Mouse (Mus musculus): ENCODE measurements around the gene Sympk.
"Not testable (repeated sequence)": the region's sequence is repeated elsewhere in the genome, so short reads cannot be mapped to it uniquely, and the experiment has no call there.

The Sympk gene

GRCm38 (mm10) chr7:19052345-19053135 lies 28.4 kb downstream of the Sympk start:
- no peak for DNase-seq (ENCODE audit: low read depth, low spot score)

GRCm38 (mm10) chr7:19053136-19053532 lies 29.0 kb downstream of the Sympk start:
- no peak for DNase-seq (ENCODE audit: low read depth, low spot score)

DNA sequence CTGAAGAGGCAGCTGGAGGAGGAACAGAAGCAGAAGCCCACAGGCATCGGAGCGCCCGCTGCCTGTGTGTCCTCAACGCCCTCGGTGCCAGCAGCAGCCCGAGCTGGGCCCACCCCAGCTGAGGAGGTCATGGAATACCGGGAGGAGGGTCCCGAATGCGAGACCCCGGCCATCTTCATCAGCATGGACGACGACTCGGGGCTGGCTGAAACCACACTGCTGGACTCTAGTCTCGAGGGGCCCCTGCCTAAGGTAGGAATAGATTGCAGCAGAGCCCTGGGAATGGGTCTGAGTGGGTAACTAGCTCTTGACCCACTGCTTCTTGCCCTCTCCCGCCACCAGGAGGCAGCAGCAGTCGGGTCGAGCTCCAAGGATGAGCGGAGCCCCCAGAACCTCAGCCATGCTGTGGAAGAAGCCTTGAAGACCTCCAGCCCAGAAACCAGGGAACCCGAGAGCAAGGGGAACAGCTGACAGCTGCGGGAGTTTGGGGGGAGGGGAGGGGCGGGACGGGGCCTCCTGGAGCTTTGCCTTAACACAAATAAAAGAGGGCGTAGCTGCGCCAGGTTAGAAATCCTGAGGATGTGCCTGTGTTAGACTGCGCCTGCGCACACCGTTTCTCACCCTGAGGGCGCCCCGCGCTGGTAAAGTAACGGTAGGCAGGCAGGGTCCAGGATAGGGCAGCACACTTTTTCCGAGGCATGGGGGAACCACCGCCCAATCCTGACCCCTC lies 30.0 kb downstream of the Sympk start, which contains the start of gene Rsph6a:
Gene Rsph6a (plus strand): TSS at position 644 of the 730 bp plus-strand sequence.
- no peak for DNase-seq (ENCODE audit: low read depth, low spot score)

GRCm38 (mm10) chr7:19054777-19055076 lies 30.6 kb downstream of the Sympk start:
- DNase-seq (ENCODE audit: low read depth, low spot score) = no peak

DNA sequence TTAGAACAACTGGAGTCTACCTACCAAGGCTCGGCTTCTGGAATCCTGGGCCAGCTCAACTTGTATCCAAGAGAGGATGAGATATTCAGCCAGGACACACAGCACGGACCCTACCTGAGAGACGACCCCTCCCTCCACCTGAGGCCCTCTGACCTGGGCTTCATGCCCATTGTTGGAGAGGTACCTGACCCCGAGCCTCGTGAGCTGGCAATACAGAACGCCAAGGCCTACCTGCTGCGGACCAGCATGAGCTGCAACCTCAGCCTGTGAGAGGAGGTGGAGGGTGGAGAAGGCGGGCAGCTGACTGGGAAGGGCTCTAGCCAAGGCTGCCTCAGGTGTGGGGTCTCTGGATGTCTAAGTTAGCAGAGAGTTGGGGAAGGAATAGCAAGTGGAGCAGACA lies 30.9 kb downstream of the Sympk start:
- DNase-seq (ENCODE audit: low read depth, low spot score) = no peak

DNA sequence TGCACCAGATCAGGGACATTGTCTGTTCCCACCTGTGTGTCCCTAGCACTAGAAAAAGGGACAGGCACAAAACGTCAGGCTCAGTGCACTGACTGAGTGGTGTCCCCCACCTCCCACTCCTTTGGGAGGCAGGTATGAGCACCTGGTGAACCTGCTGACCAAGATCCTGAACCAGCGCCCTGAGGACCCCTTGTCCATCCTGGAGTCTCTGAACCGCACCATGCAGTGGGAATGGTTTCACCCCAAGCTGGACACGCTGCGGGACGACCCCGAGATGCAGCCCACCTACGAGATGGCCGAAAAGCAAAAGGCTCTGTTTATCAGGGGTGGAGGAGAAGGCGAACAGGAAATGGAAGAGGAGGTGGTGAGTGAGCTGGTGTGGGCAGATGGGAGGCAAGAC lies 33.2 kb downstream of the Sympk start:
- DNase-seq (ENCODE audit: low read depth, low spot score) = no peak

DNA sequence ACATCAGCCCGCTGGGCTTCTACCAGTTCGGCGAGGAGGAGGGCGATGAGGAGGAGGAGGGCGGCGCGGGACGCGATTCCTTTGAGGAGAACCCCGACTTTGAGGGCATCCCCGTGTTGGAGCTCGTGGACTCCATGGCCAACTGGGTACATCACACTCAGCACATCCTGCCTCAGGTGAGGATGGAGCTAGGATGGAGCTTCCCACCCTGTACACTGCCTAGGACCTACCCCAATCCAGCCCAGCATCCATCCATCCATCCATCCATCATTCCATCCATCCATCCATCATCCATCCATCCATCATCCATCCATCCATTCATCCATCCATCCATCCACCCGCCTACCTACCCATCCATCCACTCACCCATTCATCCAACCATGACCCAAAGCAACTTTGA lies 41.7 kb downstream of the Sympk start:
- DNase-seq (ENCODE audit: low read depth, low spot score) = no peak

GRCm38 (mm10) chr7:19067063-19067462 lies 42.9 kb downstream of the Sympk start:
- no peak for DNase-seq (ENCODE audit: low read depth, low spot score)

DNA sequence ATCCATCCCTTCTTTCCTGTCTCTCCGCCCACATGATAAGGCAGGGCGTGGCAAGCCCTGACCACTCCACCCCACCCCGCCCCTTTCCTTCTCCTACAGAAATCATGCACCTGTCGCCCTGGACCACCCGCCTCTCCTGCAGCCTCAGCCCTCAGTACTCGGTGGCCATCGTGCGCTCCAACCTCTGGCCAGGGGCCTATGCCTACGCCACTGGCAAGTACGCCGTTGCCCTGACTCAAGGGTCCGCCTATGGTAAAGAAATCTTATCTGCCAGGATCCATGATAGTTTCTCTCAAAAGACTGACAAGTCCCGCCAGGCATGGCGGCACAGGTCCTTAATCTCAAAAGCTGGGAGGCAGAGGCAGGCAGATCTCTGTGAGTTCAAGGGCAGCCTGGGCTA lies 43.8 kb downstream of the Sympk start:
- DNase-seq (ENCODE audit: low read depth, low spot score) = no peak

GRCm38 (mm10) chr7:19068707-19069106 lies 44.5 kb downstream of the Sympk start:
- peak; percentile 62 for DNase-seq (ENCODE audit: low read depth, low spot score)

DNA sequence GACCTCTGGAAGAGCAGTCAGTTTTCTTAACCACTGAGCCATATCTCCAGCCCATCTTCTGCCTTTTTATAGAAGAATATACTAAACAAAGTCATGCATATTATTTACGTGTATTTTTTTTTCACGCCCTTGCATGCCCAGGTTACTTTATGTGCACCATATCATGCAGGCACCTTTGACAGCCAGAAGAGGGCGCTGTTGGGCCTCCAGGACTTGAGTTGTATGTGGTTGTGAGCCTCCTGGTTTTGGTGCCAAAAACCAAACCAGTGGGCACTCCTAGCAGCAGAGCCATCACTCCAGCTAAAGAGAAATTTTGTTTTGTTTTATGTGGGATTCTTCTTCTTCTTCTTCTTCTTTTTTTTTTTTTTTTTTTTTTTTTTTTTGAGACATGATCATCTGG lies 45.3 kb downstream of the Sympk start:
- DNase-seq (ENCODE audit: low read depth, low spot score) = no peak

- not testable (repeated sequence) for DNase-seq (ENCODE audit: low read depth, low spot score)
These were observed 46.8 kb downstream of the Sympk start for GRCm38 (mm10) chr7:19071024-19071423.

DNA sequence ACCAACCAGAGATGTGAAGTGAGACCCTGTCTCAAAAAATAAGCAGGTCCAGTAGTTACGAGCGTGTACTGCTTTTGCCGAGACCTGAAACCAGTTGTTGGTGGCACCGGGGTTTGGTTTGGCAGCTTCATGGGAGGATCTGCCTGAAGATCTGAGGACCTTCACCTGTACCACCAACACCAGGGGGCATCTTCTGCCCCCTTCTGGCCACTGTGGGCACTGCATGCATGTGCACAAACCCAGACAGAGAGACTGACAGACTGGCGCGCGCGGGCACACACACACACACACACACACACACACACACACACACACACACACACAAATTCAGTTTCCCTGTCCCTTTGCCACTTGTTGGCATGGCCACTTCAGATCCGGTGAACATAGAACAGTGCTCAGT lies 49.3 kb downstream of the Sympk start:
- no peak for DNase-seq (ENCODE audit: low read depth, low spot score)

GRCm38 (mm10) chr7:19074494-19074893 lies 50.3 kb downstream of the Sympk start:
- no peak for DNase-seq (ENCODE audit: low read depth, low spot score)

DNA sequence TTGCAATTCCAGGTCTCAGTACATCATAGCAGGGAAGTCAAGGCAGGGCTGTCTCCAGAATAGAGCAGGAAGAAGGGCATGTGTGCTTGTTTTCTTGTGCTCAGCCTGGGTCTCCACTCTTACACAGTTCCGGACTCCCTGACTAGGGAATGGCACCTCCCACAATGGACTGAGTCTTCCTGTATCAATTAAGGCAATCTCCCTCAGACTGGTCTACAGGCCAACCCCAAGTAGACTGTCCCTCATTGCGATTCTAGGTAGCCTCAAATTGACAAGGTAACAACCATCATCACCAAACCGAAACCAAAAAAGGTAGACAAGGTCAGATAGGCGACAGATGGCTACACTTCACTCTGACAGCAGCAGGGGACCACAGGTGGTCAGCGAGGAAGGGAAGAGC lies 51.1 kb downstream of the Sympk start:
- DNase-seq (ENCODE audit: low read depth, low spot score) = no peak

- DNase-seq (ENCODE audit: low read depth, low spot score) = peak; percentile 77
These were observed 51.8 kb downstream of the Sympk start, which contains the start of gene Dmwd for GRCm38 (mm10) chr7:19075723-19076585. Gene Dmwd, plus strand, starts transcription at chr7:19076227.

GRCm38 (mm10) chr7:19076586-19076991 lies 52.4 kb downstream of the Sympk start:
- no peak for DNase-seq (ENCODE audit: low read depth, low spot score)

DNA sequence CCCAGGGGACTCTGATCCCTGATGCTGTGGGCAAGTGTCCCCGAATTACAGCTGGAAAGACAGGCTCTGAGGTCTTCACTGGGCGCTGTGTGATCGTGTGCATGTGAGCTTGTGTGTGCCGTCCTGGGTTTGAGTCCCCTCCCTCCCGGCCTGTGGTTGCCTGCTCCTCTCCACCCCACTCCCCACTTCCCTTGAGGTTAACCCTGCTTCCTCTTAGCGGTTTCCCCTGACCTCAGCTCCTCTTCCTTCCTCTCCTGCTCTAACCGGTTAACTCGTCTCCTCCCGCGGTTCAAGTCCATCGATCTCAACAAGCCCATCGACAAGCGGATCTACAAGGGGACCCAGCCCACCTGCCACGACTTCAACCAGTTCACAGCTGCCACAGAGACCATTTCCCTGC lies 53.6 kb downstream of the Sympk start:
- DNase-seq (ENCODE audit: low read depth, low spot score) = no peak

DNA sequence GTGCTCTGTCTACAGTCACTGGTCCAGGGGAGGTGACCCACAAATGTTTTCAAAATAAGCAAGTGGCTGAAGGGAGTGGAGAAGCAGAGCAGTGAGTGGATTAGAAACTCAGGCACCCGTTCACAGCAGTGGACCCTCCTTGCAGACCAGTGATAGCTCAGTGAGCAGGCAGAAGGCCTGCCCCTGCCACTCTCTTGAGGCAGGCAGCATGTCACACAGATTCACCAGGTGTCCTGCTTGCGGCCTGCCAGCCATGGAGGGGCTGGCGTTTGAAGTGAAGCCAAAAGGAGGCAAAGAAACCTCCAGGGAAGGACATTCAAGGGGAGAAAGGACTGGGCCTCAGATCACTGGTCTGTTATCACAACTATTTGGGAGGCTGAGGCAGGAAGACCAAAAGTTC lies 54.6 kb downstream of the Sympk start:
- DNase-seq (ENCODE audit: low read depth, low spot score) = no peak

DNA sequence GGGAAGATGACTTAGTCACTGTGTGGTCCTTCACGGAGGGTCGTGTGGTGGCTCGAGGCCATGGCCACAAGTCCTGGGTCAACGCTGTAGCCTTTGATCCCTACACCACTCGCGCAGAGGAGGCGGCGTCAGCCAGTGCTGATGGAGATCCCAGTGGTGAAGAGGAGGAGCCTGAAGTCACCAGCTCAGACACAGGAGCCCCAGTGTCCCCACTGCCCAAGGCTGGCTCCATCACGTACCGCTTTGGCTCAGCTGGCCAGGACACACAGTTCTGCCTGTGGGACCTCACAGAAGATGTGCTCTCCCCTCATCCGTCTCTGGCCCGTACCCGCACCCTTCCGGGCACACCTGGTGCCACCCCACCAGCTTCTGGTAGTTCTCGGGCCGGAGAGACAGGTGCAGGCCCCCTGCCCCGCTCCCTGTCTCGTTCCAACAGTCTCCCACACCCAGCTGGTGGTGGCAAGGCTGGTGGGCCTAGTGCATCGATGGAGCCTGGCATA lies 56.3 kb downstream of the Sympk start:
- no peak for DNase-seq (ENCODE audit: low read depth, low spot score)

DNA sequence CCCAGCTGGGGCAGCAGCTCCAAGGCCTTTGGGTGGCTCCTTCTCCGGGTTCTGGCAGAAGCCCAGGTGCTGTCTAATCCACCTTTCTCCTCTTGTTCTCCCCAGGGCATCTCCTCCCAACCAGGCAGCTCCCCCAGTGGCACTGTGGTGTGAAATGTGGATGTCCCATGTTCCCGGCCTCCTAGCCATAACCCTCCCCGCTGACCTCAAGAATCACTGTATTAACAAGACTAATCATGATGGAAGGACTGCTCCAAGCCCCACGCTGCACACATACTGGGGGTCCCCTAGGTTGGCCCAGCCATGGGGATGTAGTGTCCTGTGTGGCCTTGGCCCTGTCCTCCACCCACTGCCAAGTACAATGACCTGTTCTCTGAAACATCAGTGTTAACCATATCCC lies 58.0 kb downstream of the Sympk start:
- DNase-seq (ENCODE audit: low read depth, low spot score) = no peak

DNA sequence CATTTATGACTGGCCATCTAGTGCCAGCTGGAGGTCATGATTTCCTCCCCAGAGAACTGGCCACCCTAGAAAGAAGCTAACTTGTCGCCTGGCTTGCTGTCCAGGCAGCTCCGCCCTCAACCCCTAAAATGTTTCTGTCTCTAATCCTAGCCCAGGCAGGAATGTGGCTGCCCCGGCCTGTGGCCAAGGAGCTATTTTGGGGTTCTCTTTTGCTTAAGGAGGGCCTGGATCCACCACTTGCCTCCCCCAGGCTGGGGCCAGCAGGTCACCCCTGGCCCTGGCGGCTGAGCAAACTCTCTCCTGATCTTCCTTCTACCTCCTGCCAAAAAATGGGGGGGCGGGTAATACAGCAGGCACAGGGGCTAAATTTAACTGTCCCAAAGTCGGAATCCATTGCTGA lies 58.9 kb downstream of the Sympk start:
- no peak for DNase-seq (ENCODE audit: low read depth, low spot score)

Measured in c-Kit-negative CD71-positive TER-119-positive erythroid progenitor cells, embryonic 14.5 days (primary cell).